Mouse (Mus musculus) liver, adult 2 months (tissue): Measurements from ENCODE around the gene Lrrc8b. TPM values are rescaled to one million over a fixed set of nuclear protein-coding genes. Genes with fewer than 3 reads are reported as not detected.

Source experiments
- DNase-seq: peaks from one replicate; pipeline ENCODE4 v3.0.0-alpha.2; 2011; ENCODE audit warnings: low read depth, low spot score; ENCODE audit errors: extremely low read depth
- H3K27ac ChIP-seq: fragments of 200-500 bp; replicated peaks from 2 replicates; pipeline ENCODE4 v1.5.1; 2012; ENCODE audit warnings: low read depth, mild to moderate bottlenecking, control low read depth, inconsistent platforms, low read length; ENCODE audit not compliant: insufficient read depth
- H3K27me3 ChIP-seq: fragments of 200-500 bp; 2 replicates; pipeline ENCODE4 v1.6.1; 2012; ENCODE audit warnings: mild to moderate bottlenecking, moderate library complexity, low read length, inconsistent platforms; ENCODE audit not compliant: control insufficient read depth, insufficient read depth
- H3K36me3 ChIP-seq: fragments of 200-500 bp; 2 replicates; pipeline ENCODE4 v1.6.1; 2012; ENCODE audit warnings: low read length, inconsistent platforms; ENCODE audit not compliant: control insufficient read depth, insufficient read depth
- H3K4me1 ChIP-seq: fragments of 200-500 bp; 2 replicates; pipeline ENCODE4 v1.6.1; 2011; ENCODE audit warnings: low read length; ENCODE audit not compliant: control insufficient read depth, insufficient read depth
- H3K4me3 ChIP-seq: fragments of 200-500 bp; 2 replicates; pipeline ENCODE4 v1.5.1; 2011; ENCODE audit warnings: low read depth, mild to moderate bottlenecking, control low read depth, low read length, moderate library complexity; ENCODE audit not compliant: insufficient read depth
- H3K79me2 ChIP-seq: fragments of 200-500 bp; 2 replicates; pipeline ENCODE4 v1.6.1; 2012; ENCODE audit warnings: inconsistent platforms, mild to moderate bottlenecking, low read length, moderate library complexity; ENCODE audit not compliant: control insufficient read depth, insufficient read depth
- H3K9ac ChIP-seq: fragments of 200-500 bp; 2 replicates; pipeline ENCODE4 v1.6.1; 2012; ENCODE audit warnings: low read depth, mild to moderate bottlenecking, control low read depth, inconsistent platforms, low read length
- CTCF ChIP-seq: fragments of 200-500 bp; IDR thresholded peaks from 2 replicates; pipeline ENCODE4 v1.5.1; 2011; ENCODE audit warnings: low read depth, low read length, control low read depth
- POLR2A ChIP-seq: fragments of 200-500 bp; IDR thresholded peaks from 2 replicates; pipeline ENCODE4 v1.6.1; 2011; ENCODE audit warnings: low read length, control low read depth; ENCODE audit not compliant: insufficient read depth; ENCODE audit errors: extremely low read depth
- WGBS: fragments of 180-500 bp; shearing (Covaris S2); methylation state at CpG from one replicate; pipeline ENCODE4 v1.1.7; 2018; 5-methylcytosine and 5-hydroxymethylcytosine counted together
- polyA plus RNA-seq: library from polyadenylated mRNA; depleted of rRNA; stranded (reverse); fragments of >200 nt; gene quantifications from 2 replicates; pipeline ENCODE4 v1.2.3, GENCODE M21; 2012
- total RNA-seq: library from RNA; depleted of rRNA; stranded (reverse); fragments of >200 nt; gene quantifications from 2 replicates; pipeline ENCODE4 v1.2.3, GENCODE M21; 2014

Lrrc8b gene
- total and polyA plus RNA-seq, 2 experiments = 0.42 to 0.65 TPM

- no peaks in the 10 kb centered on the region for H3K79me2 ChIP-seq
- H3K4me3 ChIP-seq = peak overlapping the region; percentile 75
- no peak for DNase-seq
- H3K27me3 ChIP-seq = no peaks in the 10 kb centered on the region
- H3K36me3 ChIP-seq = no peaks in the 10 kb centered on the region
- H3K27ac ChIP-seq = no peak overlapping the region
- no peaks in the 10 kb centered on the region for H3K4me1 ChIP-seq
- TF ChIP-seq CTCF = no peak
- TF ChIP-seq POLR2A = no peak
- 7% methylated on average over 32 of the region's 36 CpGs for WGBS
- H3K9ac ChIP-seq = peak overlapping the region; percentile 80
Measured at GRCm38 (mm10) chr5:105415951-105416675, 538 bp downstream of the Lrrc8b start.

GRCm38 (mm10) chr5:105417217-105417616 is 1.6 kb downstream of the Lrrc8b start:
- Histone ChIP-seq H3K27ac (no peak overlapping the region), H3K79me2 (no peaks in the 10 kb centered on the region), H3K4me3 (no peak overlapping the region), H3K36me3 (no peaks in the 10 kb centered on the region), H3K4me1 (no peaks in the 10 kb centered on the region), H3K27me3 (no peaks in the 10 kb centered on the region), H3K9ac (no peak overlapping the region)
- no peak for TF ChIP-seq CTCF
- TF ChIP-seq POLR2A = no peak
- no peak for DNase-seq
- 89% methylated on average over 8 of the region's 8 CpGs for WGBS

- Histone ChIP-seq H3K4me3 (no peak overlapping the region), H3K36me3 (no peaks in the 10 kb centered on the region), H3K27me3 (no peaks in the 10 kb centered on the region), H3K9ac (no peak overlapping the region), H3K4me1 (no peaks in the 10 kb centered on the region), H3K27ac (no peak overlapping the region), H3K79me2 (no peaks in the 10 kb centered on the region)
- TF ChIP-seq POLR2A (no peak), CTCF (no peak)
- DNase-seq = no peak
- 36% methylated on average over 7 of the region's 7 CpGs for WGBS
Measured at GRCm38 (mm10) chr5:105418364-105418763, 2.8 kb downstream of the Lrrc8b start.

GRCm38 (mm10) chr5:105418851-105419250 is 3.3 kb downstream of the Lrrc8b start:
- H3K4me3 ChIP-seq = no peak overlapping the region
- no peaks in the 10 kb centered on the region for H3K27me3 ChIP-seq
- DNase-seq = no peak
- no peak overlapping the region for H3K9ac ChIP-seq
- TF ChIP-seq CTCF (no peak), POLR2A (no peak)
- H3K27ac ChIP-seq = no peak overlapping the region
- H3K4me1 ChIP-seq = no peaks in the 10 kb centered on the region
- WGBS = 76% methylated on average over 5 of the region's 5 CpGs
- no peaks in the 10 kb centered on the region for H3K36me3 ChIP-seq
- no peaks in the 10 kb centered on the region for H3K79me2 ChIP-seq

- no peak for TF ChIP-seq CTCF
- no peak for TF ChIP-seq POLR2A
- no peak for DNase-seq
- H3K79me2 ChIP-seq = no peaks in the 10 kb centered on the region
- no peaks in the 10 kb centered on the region for H3K4me1 ChIP-seq
- no peak overlapping the region for H3K9ac ChIP-seq
- 94% methylated on average over 2 of the region's 2 CpGs for WGBS
- no peak overlapping the region for H3K4me3 ChIP-seq
- no peaks in the 10 kb centered on the region for H3K36me3 ChIP-seq
- H3K27ac ChIP-seq = no peak overlapping the region
- no peaks in the 10 kb centered on the region for H3K27me3 ChIP-seq
Measured at GRCm38 (mm10) chr5:105425587-105425986, 10.0 kb downstream of the Lrrc8b start.

- no peaks in the 10 kb centered on the region for H3K36me3 ChIP-seq
- WGBS = 93% methylated on average over 7 of the region's 7 CpGs
- H3K4me1 ChIP-seq = no peaks in the 10 kb centered on the region
Measured at GRCm38 (mm10) chr5:105427326-105427725, 11.8 kb downstream of the Lrrc8b start.

More at GRCm38 (mm10) chr5:105427326-105427725, 11.8 kb downstream of the Lrrc8b start:
- DNase-seq = no peak
- TF ChIP-seq CTCF = no peak
- no peak for TF ChIP-seq POLR2A
- Histone ChIP-seq H3K9ac (no peak overlapping the region), H3K4me3 (no peak overlapping the region), H3K27me3 (no peaks in the 10 kb centered on the region), H3K27ac (no peak overlapping the region), H3K79me2 (no peaks in the 10 kb centered on the region)
